Mouse (Mus musculus): ENCODE measurements around the gene Vamp2.

Gene Vamp2

GRCm38 (mm10) chr11:69080102-69080854, 8.0 kb upstream of the Vamp2 start:
- in situ Hi-C loops (cut with MboI, MseI), result loop anchor here (10.0 kb wide), 1 partner anchor 1685 kb away; the partner anchor contains the start of gene Zfp3

DNA sequence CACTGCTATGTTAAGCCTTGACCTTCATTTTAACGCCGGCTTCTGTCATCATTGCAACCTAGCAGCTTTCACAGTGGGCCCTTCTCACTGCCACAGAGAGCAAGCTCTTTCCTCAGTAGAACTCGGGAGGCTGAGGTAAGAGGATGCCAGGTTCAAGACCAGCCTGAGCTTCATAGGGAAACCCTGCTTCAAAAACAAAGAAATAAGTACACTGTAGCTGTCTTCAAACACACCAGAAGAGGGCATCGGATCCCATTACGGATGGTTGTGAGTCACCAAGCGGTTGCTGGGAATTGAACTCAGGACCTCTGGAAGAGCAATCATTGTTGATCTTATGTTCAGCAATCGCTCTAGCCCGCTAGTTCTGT, 7.5 kb upstream of the Vamp2 start:
- in situ Hi-C loops (cut with MboI, MseI), result loop anchor here (10.0 kb wide), 1 partner anchor 1684 kb away; the partner anchor contains the start of gene Zfp3

- in situ Hi-C loops (cut with MboI, MseI), result loop anchor here (10.0 kb wide), 1 partner anchor 1683 kb away; the partner anchor contains the start of gene Zfp3
Observed at GRCm38 (mm10) chr11:69081613-69082012, 6.7 kb upstream of the Vamp2 start.

DNA sequence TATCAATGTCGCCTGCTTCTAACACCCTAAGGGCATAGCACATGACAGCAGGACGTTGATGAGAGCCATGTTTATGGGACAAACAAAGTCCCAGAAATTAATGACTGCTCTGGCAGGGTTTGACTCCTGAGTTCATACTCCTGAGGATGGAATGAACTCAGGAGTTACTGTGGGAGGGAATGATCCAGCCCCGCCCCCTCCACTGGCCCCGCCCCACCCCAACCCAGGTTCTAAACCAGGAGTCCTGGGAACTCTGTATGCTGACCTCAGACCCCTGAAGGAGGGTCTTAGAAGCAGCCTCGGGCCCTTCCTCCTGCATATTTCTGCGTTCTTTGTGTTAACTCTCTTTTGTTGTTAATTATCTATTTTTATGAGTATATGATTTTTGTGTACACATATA, 2.7 kb upstream of the Vamp2 start:
- in situ Hi-C loops (cut with MboI, MseI), result loop anchor here (10.0 kb wide), 1 partner anchor 1679 kb away; the partner anchor contains the start of gene Zfp3

DNA sequence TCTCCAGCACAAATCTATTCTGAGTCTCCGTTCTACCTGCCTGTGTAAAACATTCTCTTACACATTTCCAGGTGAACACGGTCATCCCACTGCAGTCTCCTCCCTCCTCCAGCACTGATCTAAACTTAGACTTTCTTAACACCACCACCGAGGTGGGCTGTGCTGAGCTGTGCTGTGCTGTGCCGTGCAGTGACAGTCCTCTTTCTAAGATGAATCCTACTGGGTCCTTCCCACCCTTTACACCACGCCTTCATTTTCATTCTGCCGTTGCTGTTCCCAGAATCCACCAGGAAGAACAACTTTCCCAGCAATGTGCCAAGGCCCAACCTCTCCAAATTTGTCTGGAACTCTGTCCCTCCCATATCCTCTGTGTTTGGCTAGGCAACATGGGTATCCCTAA, 1.9 kb upstream of the Vamp2 start:
- in situ Hi-C loops (cut with MboI, MseI), result loop anchor here (10.0 kb wide), 1 partner anchor 1678 kb away; the partner anchor contains the start of gene Zfp3

- in situ Hi-C loops (cut with MboI, MseI), result loop anchor here (10.0 kb wide), 1 partner anchor 1678 kb away; the partner anchor contains the start of gene Zfp3
Observed at GRCm38 (mm10) chr11:69087082-69087481, 1.2 kb upstream of the Vamp2 start.

DNA sequence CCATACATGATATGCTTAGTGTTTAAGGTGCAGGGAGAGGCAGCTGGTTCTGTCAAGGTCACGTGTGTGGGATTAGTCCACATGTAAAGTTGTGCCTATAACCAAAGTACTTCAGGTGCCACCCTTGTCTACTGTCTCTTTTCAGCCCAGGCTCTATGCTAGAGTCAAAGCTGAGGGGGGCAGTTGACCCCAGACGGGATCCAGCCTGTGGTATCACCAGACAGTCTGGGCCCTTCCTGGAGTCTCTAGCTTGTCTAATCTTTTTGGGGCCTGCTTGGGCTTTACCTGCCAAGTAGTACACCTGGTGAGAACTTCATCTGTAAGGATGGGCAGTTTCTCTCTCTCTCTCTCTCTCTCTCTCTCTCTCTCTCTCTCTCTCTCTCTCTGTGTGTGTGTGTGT, 693 bp upstream of the Vamp2 start:
- in situ Hi-C loops (cut with MboI, MseI), result loop anchor here (10.0 kb wide), 1 partner anchor 1677 kb away; the partner anchor contains the start of gene Zfp3

GRCm38 (mm10) chr11:69088856-69089615, 746 bp downstream of the Vamp2 start:
- in situ Hi-C loops (cut with MboI, MseI), result loop anchor here (10.0 kb wide), 1 partner anchor 1676 kb away; the partner anchor contains the start of gene Zfp3

- in situ Hi-C loops (cut with MboI, MseI), result loop anchor here (10.0 kb wide), 2 partner anchors 905 to 1675 kb away; partner anchors contain the start of genes Gabarap, Phf23 and Zfp3
Observed at GRCm38 (mm10) chr11:69089616-69090290, 1.5 kb downstream of the Vamp2 start.

- in situ Hi-C loops (cut with MboI, MseI), result loop anchor here (10.0 kb wide), 1 partner anchor 904 kb away; the partner anchor contains the start of genes Gabarap and Phf23
Observed at GRCm38 (mm10) chr11:69090367-69090766, 2.1 kb downstream of the Vamp2 start.

DNA sequence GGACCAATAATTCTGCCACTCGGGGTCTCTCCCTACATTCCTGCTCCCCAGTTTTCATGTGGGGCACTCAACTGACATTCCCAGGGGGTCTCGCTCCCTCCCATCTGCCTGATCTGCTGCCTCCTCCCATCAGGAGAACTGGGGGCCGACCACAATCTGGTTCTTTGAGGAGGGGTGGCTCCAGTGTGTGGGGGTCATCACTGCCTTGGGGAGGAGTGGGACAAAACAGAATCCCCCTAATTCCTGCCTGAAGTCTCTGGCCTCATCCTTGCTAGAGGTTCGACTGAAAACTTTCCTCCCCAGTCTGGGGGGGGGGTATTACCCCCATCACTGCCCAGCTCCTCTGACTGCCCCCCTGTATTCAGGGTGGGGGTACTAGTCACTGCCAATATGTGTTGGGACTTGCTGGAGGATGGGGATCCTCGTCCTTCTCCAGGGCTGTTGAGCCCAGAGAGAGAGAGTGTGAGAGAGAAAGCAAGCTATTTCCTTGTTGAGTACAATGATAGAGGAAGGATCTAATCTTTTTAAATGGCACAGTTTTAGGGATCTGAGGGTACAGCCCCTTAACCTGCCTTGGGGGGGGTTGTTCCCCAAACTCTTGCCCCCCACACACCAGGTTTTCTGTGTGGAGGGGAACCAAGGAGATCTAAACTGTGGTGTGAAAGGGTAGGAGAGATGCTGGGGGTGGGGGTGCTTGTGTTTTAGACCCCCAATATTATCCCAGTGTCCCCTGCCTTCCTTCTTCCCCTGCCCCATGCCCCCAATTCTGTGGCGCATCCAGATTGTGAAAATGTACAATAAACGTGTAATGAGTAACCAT, 3.5 kb downstream of the Vamp2 start:
- in situ Hi-C loops (cut with MboI, MseI), result loop anchor here (10.0 kb wide), 1 partner anchor 903 kb away; the partner anchor contains the start of genes Gabarap and Phf23

DNA sequence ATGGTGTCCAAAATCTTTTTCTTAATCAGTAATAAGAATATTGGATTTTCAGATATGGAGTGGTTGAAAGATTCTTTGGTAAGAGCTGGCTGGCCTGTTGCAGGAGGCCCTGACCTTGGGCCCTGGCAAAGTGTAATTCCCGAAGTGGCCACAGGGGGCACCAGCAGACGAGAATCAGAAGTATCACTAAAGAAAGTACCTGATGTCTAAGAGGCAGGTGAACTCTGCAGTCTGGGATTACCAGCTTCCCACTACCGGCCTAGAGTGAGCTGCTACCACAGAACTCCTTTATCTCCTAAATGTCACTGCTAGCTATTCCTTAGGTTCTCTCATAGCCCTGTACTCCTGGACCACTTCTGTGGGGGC, 4.1 kb downstream of the Vamp2 start:
- in situ Hi-C loops (cut with MboI, MseI), result loop anchor here (10.0 kb wide), 1 partner anchor 902 kb away; the partner anchor contains the start of genes Gabarap and Phf23

- in situ Hi-C loops (cut with MboI, MseI), result loop anchor here (10.0 kb wide), 1 partner anchor 902 kb away; the partner anchor contains the start of genes Gabarap and Phf23
Observed at GRCm38 (mm10) chr11:69092871-69093270, 4.6 kb downstream of the Vamp2 start.

DNA sequence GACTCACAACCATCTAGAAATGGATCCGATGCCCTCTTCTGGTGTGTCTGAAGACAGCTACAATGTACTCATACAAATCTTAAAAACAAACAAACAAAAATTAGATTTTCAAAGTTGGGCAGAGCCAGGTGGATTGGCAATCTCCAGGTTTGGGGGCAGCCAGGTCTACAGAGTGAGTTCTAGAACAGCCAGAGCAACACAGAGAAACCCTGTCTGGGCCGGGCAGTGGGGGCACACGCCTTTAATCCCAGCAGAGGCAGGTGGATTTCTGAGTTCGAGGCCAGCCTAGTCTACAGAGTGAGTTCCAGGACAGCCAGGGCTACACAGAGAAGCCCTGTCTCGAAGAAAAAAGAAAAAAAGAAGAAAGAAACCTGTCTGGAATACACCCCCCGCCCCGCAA, 5.6 kb downstream of the Vamp2 start:
- in situ Hi-C loops (cut with MboI, MseI), result loop anchor here (10.0 kb wide), 1 partner anchor 901 kb away; the partner anchor contains the start of genes Gabarap and Phf23

GRCm38 (mm10) chr11:69094697-69095429, 6.6 kb downstream of the Vamp2 start, which contains the start of gene Per1:
Gene Per1 (plus strand): TSS chr11:69095217.
- in situ Hi-C loops (cut with MboI, MseI), result loop anchor here (5.0 to 10.0 kb wide), 2 partner anchors 900 to 1342 kb away; partner anchors contain the start of genes Gabarap and Phf23

- in situ Hi-C loops (cut with MboI, MseI), result loop anchor here (5.0 to 10.0 kb wide), 2 partner anchors 899 to 1342 kb away; partner anchors contain the start of genes Gabarap and Phf23
Observed at GRCm38 (mm10) chr11:69095511-69096231, 7.4 kb downstream of the Vamp2 start.

- in situ Hi-C loops (cut with MboI, MseI), result loop anchor here (5.0 to 10.0 kb wide), 2 partner anchors 898 to 1341 kb away; partner anchors contain the start of genes Gabarap and Phf23
Observed at GRCm38 (mm10) chr11:69096360-69096986, 8.2 kb downstream of the Vamp2 start.

All from regulatory T cell (primary cell).